Mouse (Mus musculus) gastrocnemius, postnatal 10 days (tissue): ENCODE data around the gene Sergef. TPM values are rescaled to one million over a fixed set of nuclear protein-coding genes. Genes with fewer than 3 reads are reported as not detected.

Experiments used
- DNase-seq: peaks from one replicate; pipeline ENCODE4 v3.0.0; 2021; ENCODE audit warnings: mixed read lengths
- total RNA-seq, 2 experiments: library from RNA; stranded (reverse); gene quantifications; 2 replicates each; pipeline ENCODE4 v1.2.3; 2021

Gene Sergef
- total RNA-seq, 2 experiments from 2014 or later, result 5.8 to 6.7 TPM

DNA sequence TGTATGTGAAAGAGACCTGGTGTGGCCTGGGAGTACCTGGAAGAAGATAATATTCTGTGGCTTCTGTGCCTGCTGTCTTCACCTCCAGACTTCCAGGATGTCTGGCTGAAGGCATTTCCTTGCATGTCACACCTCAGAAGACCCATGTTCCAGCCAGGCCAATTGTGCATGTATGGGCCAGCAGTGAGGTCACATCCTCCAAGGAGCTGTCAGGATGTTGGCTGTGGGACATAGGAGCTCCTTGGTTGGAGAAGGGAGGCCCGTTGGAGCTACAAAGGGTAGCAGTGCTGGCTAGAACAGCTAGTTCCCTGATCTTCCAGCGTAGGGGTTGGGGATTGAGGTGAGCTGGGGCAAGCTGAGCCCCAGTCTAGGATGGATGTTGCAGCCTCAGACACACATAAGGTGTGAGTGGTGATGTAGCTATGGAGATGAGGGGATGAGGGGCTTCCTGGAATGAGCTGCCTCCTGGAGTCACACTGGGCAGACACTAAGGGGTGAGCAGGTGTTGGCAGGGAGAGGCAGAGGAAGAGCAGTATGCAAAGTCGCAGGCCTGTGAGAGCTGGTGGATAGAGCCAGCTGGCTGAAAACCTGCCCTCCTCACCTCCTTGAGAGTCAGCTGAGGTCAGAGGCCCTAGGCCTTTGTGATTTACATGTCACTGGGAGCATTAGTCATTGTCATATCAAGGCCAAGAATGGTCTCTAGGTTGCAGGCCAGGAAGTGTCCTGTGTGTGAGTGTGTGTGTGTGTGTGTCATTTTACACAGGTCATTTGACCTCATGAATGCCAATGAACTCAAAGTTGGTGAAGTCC lies 238.0 kb downstream of the Sergef start:
- DNase-seq, result no peak

DNA sequence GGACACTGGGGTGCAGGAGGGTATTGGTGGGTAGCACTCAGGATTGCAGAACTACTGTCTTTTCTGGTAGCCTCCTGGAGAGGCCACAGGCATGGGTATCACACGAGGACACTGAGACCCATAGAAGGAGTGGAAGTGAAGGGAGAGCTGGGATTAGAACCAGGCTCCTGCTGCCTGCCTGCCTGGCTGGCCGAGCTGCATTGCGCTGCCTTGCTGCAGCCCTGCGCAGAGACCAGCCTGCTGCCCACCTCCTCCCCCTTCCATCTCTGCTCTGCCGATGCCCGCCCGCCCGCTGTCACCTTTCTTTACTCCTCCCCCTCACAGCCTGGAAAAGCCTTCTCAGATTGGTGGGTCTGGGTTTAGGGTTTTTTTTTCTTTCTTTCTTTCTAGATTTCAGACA lies 239.3 kb downstream of the Sergef start:
- DNase-seq, result no peak

DNA sequence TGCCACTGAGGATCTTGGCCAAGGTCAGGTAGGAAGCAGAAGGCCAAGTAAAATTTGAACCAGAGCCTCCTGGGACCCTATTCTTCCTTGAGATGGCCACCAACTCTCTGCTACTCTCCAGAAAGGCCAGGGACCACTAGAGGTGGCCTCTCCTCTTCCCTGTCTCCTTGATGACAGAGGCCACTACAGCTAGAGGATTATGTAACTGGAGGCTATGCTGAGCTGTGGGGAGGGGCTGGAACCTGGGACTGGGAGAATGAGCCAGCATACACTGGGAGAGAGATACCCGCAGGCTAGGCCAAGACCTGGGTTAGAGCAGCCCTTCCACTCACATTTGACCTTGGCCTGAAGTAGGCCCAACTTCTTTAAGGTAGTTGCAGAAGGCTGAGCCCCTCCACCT lies 239.9 kb downstream of the Sergef start:
- no peak for DNase-seq

DNA sequence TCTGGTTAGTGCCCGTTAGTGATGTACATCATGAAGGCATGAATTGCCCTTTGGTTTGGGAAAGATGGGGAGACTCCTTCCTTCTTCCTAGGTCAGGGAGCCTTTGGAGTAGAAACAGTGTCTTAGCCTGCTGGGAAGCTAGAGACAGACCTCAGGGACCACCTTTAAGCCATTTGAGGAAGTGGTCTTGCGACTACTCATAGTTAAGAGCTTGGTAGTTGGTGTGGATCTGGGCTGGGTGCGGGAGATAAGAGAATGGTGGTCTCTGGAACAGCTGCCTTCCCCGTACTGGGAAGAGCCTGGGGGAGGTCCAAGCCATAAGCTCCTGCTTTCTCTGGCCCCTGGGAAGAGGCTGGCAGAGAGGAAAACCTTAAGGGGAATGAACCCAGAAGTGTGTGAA lies 241.0 kb downstream of the Sergef start:
- no peak for DNase-seq

DNA sequence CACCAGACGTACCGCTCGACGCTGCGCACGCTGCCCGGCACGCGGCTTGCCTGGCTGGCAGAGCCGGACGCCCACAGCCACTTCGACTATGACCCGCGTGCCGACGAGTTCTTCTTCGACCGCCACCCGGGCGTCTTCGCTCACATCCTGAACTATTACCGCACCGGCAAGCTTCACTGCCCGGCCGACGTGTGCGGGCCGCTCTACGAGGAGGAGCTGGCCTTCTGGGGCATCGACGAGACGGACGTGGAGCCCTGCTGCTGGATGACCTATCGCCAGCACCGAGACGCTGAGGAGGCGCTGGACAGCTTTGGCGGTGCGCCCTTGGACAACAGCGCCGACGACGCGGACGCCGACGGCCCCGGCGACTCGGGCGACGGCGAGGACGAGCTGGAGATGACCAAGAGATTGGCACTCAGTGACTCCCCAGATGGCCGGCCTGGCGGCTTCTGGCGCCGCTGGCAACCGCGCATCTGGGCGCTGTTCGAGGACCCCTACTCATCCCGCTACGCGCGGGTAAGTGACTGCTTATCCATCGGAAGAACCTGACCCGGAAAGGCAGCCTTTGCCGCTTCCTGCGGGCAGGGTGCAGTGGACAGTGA lies 241.8 kb downstream of the Sergef start:
- DNase-seq, result peak; percentile 27

DNA sequence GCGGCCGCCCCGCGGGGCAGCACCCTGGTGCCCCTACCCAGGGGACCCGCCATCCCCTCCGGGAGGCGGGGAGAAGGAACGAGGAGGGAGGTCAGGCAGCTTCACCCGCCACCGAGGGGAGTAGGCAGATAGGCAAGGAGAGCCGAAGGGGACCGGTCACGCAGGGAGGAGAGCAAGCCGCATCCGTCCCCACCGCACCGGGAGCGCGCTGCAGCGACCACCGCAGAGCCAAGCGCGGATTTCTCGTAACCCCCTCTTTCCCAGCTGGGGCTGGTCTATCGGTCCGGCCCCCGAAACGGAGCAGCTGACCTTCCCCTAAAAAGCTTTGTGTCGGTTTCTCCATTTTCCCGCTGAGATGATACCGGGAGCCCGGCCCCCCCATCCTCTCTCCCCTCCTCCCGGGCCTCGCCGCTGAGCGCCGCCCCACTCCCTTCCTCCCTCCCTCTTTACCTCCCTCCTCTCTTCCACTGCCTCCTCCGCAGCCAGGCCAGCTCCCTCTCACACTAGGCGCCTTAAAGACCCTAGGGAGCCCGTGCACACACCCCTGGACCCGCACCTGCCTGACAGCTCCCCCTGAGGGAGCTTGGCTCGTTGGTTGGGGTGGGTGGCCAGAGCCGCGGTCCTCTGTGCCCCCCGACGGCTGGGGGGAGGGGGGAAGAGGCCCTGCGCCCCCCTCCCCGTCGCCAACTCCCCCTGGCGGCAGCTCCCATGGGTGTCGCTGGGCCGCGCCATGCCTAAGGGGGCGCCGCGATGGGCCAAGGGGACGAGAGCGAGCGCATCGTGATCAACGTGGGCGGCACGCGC lies 242.5 kb downstream of the Sergef start:
- DNase-seq, result no peak

DNA sequence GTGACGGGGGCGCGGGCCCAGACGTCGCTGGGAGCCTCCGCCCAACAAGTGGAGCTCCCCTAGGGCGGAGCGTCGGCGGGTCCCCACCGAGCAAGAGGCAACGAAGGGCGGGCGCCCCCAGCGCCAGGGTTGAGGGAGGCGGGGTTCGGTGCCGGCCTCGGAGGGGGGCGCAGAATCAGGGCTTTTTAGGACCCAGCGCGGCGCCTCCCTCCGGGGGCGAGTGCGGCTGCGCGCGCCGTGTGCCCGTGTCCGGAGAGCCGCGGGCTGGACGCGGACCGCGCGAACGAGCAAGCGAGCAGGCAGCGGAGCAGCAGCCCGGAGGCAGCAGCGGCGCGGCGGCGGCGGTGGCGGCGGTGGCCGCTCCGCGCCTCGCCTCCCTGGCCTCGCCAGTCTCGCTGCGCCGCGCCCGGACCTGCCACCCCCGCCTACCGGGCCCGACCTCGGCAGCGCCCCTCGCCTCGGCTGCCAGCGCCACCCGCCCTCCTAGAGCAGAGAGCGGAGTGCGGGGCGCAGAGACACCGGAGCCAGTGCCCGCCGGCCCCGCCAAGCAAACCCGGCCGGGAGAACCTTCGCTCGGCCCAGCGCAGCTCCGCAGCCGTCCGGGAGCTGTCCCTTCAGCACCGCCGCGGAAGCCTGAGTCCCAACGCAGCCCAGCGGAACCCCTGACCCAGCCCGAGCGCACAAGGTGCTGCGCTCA lies 243.2 kb downstream of the Sergef start, which contains the start of gene Kcnc1:
Gene Kcnc1, plus strand, starts transcription at position 267 of the 697 bp plus-strand sequence.
- DNase-seq, result peak; percentile 86

DNA sequence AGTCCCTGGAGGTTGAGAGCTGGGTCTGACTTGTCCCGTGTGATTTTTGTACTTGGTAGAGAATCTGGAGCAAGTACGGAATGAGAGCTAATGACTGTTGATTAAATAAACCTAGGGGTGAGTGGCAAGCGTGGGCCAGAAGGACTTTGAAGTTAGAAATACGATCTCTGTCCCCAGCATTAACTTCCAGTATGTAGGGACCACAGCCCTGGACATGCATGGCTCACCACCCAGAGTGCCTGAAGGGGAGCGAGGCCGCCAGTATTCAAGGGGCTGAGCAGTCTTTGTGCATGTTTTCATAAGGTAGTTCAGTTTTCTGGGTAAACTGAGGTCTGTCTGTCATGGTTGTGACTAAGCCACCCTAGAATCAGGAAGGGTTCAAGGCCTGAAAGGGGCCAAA lies 244.0 kb downstream of the Sergef start:
- DNase-seq, result no peak

DNA sequence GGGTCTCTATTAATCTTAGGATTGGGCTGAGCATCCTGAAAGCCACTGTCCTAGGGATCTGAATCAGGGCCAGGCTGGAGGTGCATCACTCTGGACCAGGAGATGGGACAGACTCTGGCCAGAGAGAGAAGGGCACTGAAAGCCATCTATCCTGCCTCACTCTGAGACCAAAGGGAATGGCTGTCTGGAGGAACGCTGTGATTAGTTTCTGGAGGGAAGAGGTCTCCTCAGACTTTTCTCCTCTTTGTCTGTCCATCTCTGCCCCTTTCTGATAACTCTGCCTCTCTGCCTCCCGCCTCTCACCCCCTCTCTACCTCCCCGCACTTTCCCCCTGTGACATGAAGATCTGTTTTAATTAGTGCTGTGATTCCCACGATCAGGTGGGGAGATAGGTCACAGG lies 244.7 kb downstream of the Sergef start:
- no peak for DNase-seq

DNA sequence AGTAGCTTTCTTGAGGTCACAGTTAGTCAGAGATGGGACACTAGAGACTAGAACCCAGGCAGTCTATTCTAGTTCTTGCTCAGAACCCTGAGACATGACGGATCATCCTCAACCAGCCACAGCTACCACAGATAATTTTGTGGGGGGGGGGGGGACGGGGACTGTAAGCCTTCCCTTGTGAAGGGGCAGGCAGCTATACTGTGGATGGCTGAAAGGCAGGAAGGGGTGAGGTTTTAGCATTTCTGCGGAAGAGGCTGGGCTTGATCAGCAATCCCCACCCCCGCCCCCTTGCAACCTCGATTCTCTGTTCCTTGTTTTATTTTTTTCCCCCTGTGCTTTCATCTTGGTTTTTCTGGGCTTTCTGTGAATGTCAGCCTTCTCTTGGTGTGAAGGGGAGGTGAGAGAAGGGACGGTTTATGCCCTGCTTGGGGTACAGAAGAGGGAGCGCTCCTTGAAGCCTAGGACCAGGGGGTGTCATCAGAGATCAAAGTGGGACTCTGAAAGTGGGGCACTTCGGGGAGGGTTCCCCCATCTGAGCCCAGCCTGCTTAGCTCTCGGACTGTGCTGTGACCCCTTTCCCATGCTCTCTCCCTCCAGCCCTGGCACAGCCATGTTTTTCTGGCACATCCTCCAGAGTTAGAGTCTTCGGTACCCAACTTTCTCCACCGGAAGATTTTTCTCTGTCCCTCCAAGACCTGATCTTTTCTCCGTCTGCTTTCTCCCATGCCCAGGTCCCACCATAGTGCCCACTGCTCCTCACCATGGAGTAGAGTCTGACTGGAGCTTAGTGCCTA lies 245.7 kb downstream of the Sergef start:
- no peak for DNase-seq

Other genes with a start within 250 kb of the Sergef start
- 10 to 100 TPM; 19.7 to 21.1 TPM for gene Kcnc1, start 243.3 kb downstream of the Sergef start, total RNA-seq
- 1 to 10 TPM in 1 of 2 experiments, under 1 TPM in 1; 0.47 to 1.0 TPM for gene Tph1, start 32.7 kb upstream of the Sergef start, total RNA-seq
- gene Saal1, start 70.9 kb upstream of the Sergef start, total RNA-seq, result 1 to 10 TPM; 4.9 to 7.0 TPM
- gene Saa3, start 75.9 kb upstream of the Sergef start, total RNA-seq, result not detected
- gene Saa4, start 92.8 kb upstream of the Sergef start, total RNA-seq, result not detected
- gene Saa1, start 103.2 kb upstream of the Sergef start, total RNA-seq, result under 1 TPM in 1 of 2 experiments, not detected in 1; 0.70 TPM
- not detected for gene Saa2, start 112.0 kb upstream of the Sergef start, total RNA-seq
- 10 to 100 TPM; 12.1 to 16.0 TPM for gene Hps5, start 156.3 kb upstream of the Sergef start, total RNA-seq
- gene Gtf2h1, start 156.3 kb upstream of the Sergef start, total RNA-seq, result 10 to 100 TPM; 18.3 to 23.4 TPM
- gene Ldha, start 201.7 kb upstream of the Sergef start, total RNA-seq, result 1,000 to 10,000 TPM; 1,967 to 2,342 TPM
- gene Ldhc, start 221.4 kb upstream of the Sergef start, total RNA-seq, result not detected